Mouse (Mus musculus) liver, embryonic 13.5 days (tissue): ENCODE data around the gene Nhs. TPM values are rescaled to one million over a fixed set of nuclear protein-coding genes. Genes with fewer than 3 reads are reported as not detected.

Experiments used
- ATAC-seq: fragments of 200-750 bp; cut with Nextera tagmentation; 2 replicates; pipeline ENCODE4 v1.8.0; 2017; ENCODE audit warnings: low read depth, mild to moderate bottlenecking, moderate number of reproducible peaks, moderate library complexity
- DNase-seq: peaks from one replicate; pipeline ENCODE4 v3.0.0; 2022
- H3K27ac ChIP-seq: fragments of 300-500 bp; sonication (generic); 2 replicates; pipeline ENCODE4 v1.5.1; 2015; ENCODE audit warnings: moderate library complexity, mild to moderate bottlenecking, inconsistent platforms
- H3K27me3 ChIP-seq: fragments of 300-500 bp; sonication (generic); 2 replicates; pipeline ENCODE4 v1.6.1; 2015; ENCODE audit warnings: mild to moderate bottlenecking, inconsistent platforms
- H3K36me3 ChIP-seq: fragments of 300-500 bp; sonication (generic); 2 replicates; pipeline ENCODE4 v1.6.1; 2015; ENCODE audit warnings: mild to moderate bottlenecking, inconsistent platforms
- H3K4me1 ChIP-seq: fragments of 300-500 bp; sonication (generic); replicated peaks from 2 replicates; pipeline ENCODE4 v1.6.1; 2015; ENCODE audit warnings: inconsistent platforms
- H3K4me2 ChIP-seq: fragments of 300-500 bp; sonication (generic); 2 replicates; pipeline ENCODE4 v1.6.1; 2015; ENCODE audit warnings: inconsistent platforms, mild to moderate bottlenecking, moderate library complexity
- H3K4me3 ChIP-seq: fragments of 300-500 bp; sonication (generic); replicated peaks from 2 replicates; pipeline ENCODE4 v1.5.1; 2015; ENCODE audit warnings: mild to moderate bottlenecking, inconsistent platforms
- H3K9ac ChIP-seq: fragments of 300-500 bp; sonication (generic); 2 replicates; pipeline ENCODE4 v1.6.1; 2015; ENCODE audit warnings: mild to moderate bottlenecking, inconsistent platforms
- H3K9me3 ChIP-seq: fragments of 300-500 bp; sonication (generic); replicated peaks from 2 replicates; pipeline ENCODE4 v1.6.1; 2016; ENCODE audit warnings: inconsistent platforms
- WGBS: fragments of 180-500 bp; shearing (Covaris S2); methylation state at CpG from one replicate; pipeline ENCODE4 v1.1.7; 2015; ENCODE audit not compliant: insufficient replicate concordance; 5-methylcytosine and 5-hydroxymethylcytosine counted together
- polyA plus RNA-seq: library from polyadenylated mRNA; unstranded; fragments of >200 nt; fragmentation: Nextera tagmentation; extraction: Ambion mirVana; gene quantifications from 2 replicates; pipeline ENCODE4 v1.2.1, GENCODE M21; 2015

Nhs gene
- polyA plus RNA-seq = 0.09 and 0.14 TPM in 2 replicates

- no peaks in the 10 kb centered on the region for H3K9me3 ChIP-seq
- H3K27me3 ChIP-seq = peaks cover 46% of the 10 kb centered on the region
- H3K4me2 ChIP-seq = peak within 1 kb of the TSS; percentile 61
- H3K9ac ChIP-seq = no peak within 1 kb of the TSS
- DNase-seq (no peak), ATAC-seq (peak; percentile 65; the same call in 1 of the 2 replicates)
- WGBS = 21% methylated on average over 53 of the region's 61 CpGs
- H3K36me3 ChIP-seq = no peaks in the 10 kb centered on the region
- peak within 1 kb of the TSS; percentile 48 for H3K4me3 ChIP-seq
- no peak within 1 kb of the TSS for H3K27ac ChIP-seq
- no peaks in the 10 kb centered on the region for H3K4me1 ChIP-seq
These were observed at the start of gene Nhs for GRCm38 (mm10) chrX:162159637-162160611. TSS of gene Nhs (minus strand) at chrX:162159730.

- DNase-seq (no peak), ATAC-seq (no peak)
- Histone ChIP-seq H3K9ac (no peak overlapping the region), H3K27ac (no peak overlapping the region), H3K4me1 (no peaks in the 10 kb centered on the region), H3K36me3 (no peaks in the 10 kb centered on the region), H3K27me3 (no peaks in the 10 kb centered on the region), H3K4me3 (no peak overlapping the region), H3K9me3 (no peaks in the 10 kb centered on the region), H3K4me2 (no peak overlapping the region)
- WGBS = 70% methylated on average over 2 of the region's 2 CpGs
These were observed 46.9 kb upstream of the Nhs start for GRCm38 (mm10) chrX:162206350-162206884.

- peak overlapping the region; percentile 48 for H3K4me3 ChIP-seq
- 21% methylated on average over 69 of the region's 80 CpGs for WGBS
- no peak overlapping the region for H3K27ac ChIP-seq
- ATAC-seq = no peak; the same call in 1 of the 2 replicates
- no peaks in the 10 kb centered on the region for H3K4me1 ChIP-seq
- peaks cover 46% of the 10 kb centered on the region for H3K27me3 ChIP-seq
- peak overlapping the region; percentile 61 for H3K4me2 ChIP-seq
- no peak for DNase-seq
- no peak overlapping the region for H3K9ac ChIP-seq
- no peaks in the 10 kb centered on the region for H3K36me3 ChIP-seq
- no peaks in the 10 kb centered on the region for H3K9me3 ChIP-seq
These were observed 540 bp downstream of the Nhs start for GRCm38 (mm10) chrX:162158743-162159636.

GRCm38 (mm10) chrX:162158142-162158541 lies 1.4 kb downstream of the Nhs start:
- peak overlapping the region; percentile 61 for H3K4me2 ChIP-seq
- peaks cover 46% of the 10 kb centered on the region for H3K27me3 ChIP-seq
- no peak overlapping the region for H3K27ac ChIP-seq
- WGBS = 50% methylated on average over 5 of the region's 5 CpGs
- H3K9ac ChIP-seq = no peak overlapping the region
- H3K4me1 ChIP-seq = no peaks in the 10 kb centered on the region
- peak overlapping the region; percentile 48; the same call in 1 of the 2 replicates for H3K4me3 ChIP-seq
- DNase-seq (no peak), ATAC-seq (no peak)
- no peaks in the 10 kb centered on the region for H3K36me3 ChIP-seq
- no peaks in the 10 kb centered on the region for H3K9me3 ChIP-seq

GRCm38 (mm10) chrX:162137807-162138206 lies 21.7 kb downstream of the Nhs start:
- WGBS = 41% methylated on average over 2 of the region's 2 CpGs
- H3K27me3 ChIP-seq = peaks cover 9% of the 10 kb centered on the region; the same call in 1 of the 2 replicates
- H3K36me3 ChIP-seq = no peaks in the 10 kb centered on the region
- H3K9ac ChIP-seq = no peak overlapping the region
- H3K4me3 ChIP-seq = no peak overlapping the region
- no peak for DNase-seq
- ATAC-seq = no peak
- H3K9me3 ChIP-seq = no peaks in the 10 kb centered on the region
- no peak overlapping the region for H3K4me2 ChIP-seq
- H3K4me1 ChIP-seq = no peaks in the 10 kb centered on the region
- no peak overlapping the region for H3K27ac ChIP-seq

- ATAC-seq (no peak), DNase-seq (no peak)
- no peaks in the 10 kb centered on the region for H3K9me3 ChIP-seq
- H3K36me3 ChIP-seq = no peaks in the 10 kb centered on the region
- H3K27ac ChIP-seq = no peak overlapping the region
- no peak overlapping the region for H3K4me2 ChIP-seq
- H3K27me3 ChIP-seq = no peaks in the 10 kb centered on the region; the same call in 1 of the 2 replicates
- no peaks in the 10 kb centered on the region for H3K4me1 ChIP-seq
- H3K9ac ChIP-seq = no peak overlapping the region
- WGBS = 55% methylated on average over 5 of the region's 5 CpGs
- H3K4me3 ChIP-seq = no peak overlapping the region
These were observed 46.3 kb downstream of the Nhs start for GRCm38 (mm10) chrX:162113257-162113656.

GRCm38 (mm10) chrX:162102802-162103434 lies 56.6 kb downstream of the Nhs start:
- WGBS = 50% methylated on average over 3 of the region's 3 CpGs
- ATAC-seq = no peak

GRCm38 (mm10) chrX:162098364-162098763 lies 61.2 kb downstream of the Nhs start:
- H3K9ac ChIP-seq = no peak overlapping the region
- H3K4me2 ChIP-seq = no peak overlapping the region
- H3K36me3 ChIP-seq = no peaks in the 10 kb centered on the region
- H3K27ac ChIP-seq = no peak overlapping the region
- no peaks in the 10 kb centered on the region for H3K9me3 ChIP-seq
- 44% methylated on average over 4 of the region's 4 CpGs for WGBS
- DNase-seq (no peak), ATAC-seq (no peak)
- H3K4me1 ChIP-seq = no peaks in the 10 kb centered on the region
- peaks cover 12% of the 10 kb centered on the region; the same call in 1 of the 2 replicates for H3K27me3 ChIP-seq
- H3K4me3 ChIP-seq = no peak overlapping the region

More at GRCm38 (mm10) chrX:162102802-162103434, 56.6 kb downstream of the Nhs start:
- Histone ChIP-seq H3K27ac (no peak overlapping the region), H3K4me2 (no peak overlapping the region), H3K9me3 (no peaks in the 10 kb centered on the region), H3K4me3 (no peak overlapping the region), H3K27me3 (peaks cover 3% of the 10 kb centered on the region; the same call in 1 of the 2 replicates), H3K9ac (no peak overlapping the region), H3K4me1 (no peaks in the 10 kb centered on the region), H3K36me3 (no peaks in the 10 kb centered on the region)
- DNase-seq = no peak

- WGBS = 58% methylated on average over 4 of the region's 4 CpGs
- Histone ChIP-seq H3K9ac (no peak overlapping the region), H3K36me3 (no peaks in the 10 kb centered on the region), H3K4me3 (no peak overlapping the region), H3K4me1 (no peaks in the 10 kb centered on the region), H3K27ac (no peak overlapping the region), H3K4me2 (no peak overlapping the region), H3K9me3 (no peaks in the 10 kb centered on the region), H3K27me3 (no peaks in the 10 kb centered on the region)
- DNase-seq (no peak), ATAC-seq (no peak)
These were observed 72.2 kb downstream of the Nhs start for GRCm38 (mm10) chrX:162087291-162087690.

- Histone ChIP-seq H3K9me3 (no peaks in the 10 kb centered on the region), H3K27me3 (no peaks in the 10 kb centered on the region), H3K4me3 (no peak overlapping the region), H3K27ac (no peak overlapping the region), H3K36me3 (no peaks in the 10 kb centered on the region), H3K9ac (no peak overlapping the region), H3K4me1 (no peaks in the 10 kb centered on the region), H3K4me2 (no peak overlapping the region)
- DNase-seq (no peak), ATAC-seq (no peak)
- WGBS = 33% methylated on average over 1 of the region's 1 CpGs
These were observed 73.7 kb downstream of the Nhs start for GRCm38 (mm10) chrX:162085897-162086200.
